Mouse (Mus musculus) stomach, postnatal 0 days (tissue): ENCODE data around the gene Copz1. TPM values are rescaled to one million over a fixed set of nuclear protein-coding genes. Genes with fewer than 3 reads are reported as not detected.

Experiments
- ATAC-seq: fragments of 200-750 bp; cut with Nextera tagmentation; 2 replicates; pipeline ENCODE4 v1.8.0; 2017; ENCODE audit not compliant: low FRiP score, low TSS enrichment
- DNase-seq: peaks from one replicate; pipeline ENCODE4 v3.0.0-alpha.2; 2016; ENCODE audit warnings: low spot score
- H3K27ac ChIP-seq: fragments of 300-500 bp; sonication (generic); replicated peaks from 2 replicates; pipeline ENCODE4 v1.5.1; 2014; ENCODE audit warnings: mild to moderate bottlenecking, control low read depth
- H3K27me3 ChIP-seq: fragments of 300-500 bp; sonication (generic); 2 replicates; pipeline ENCODE4 v1.6.1; 2014; ENCODE audit warnings: low read length; ENCODE audit not compliant: control insufficient read depth, insufficient read depth
- H3K36me3 ChIP-seq: fragments of 300-500 bp; sonication (generic); 2 replicates; pipeline ENCODE4 v1.6.1; 2014; ENCODE audit warnings: low read length, mixed read lengths; ENCODE audit not compliant: control insufficient read depth, insufficient read depth
- H3K4me1 ChIP-seq: fragments of 300-500 bp; sonication (generic); replicated peaks from 2 replicates; pipeline ENCODE4 v1.6.1; 2014; ENCODE audit warnings: antibody characterized with exemption; ENCODE audit not compliant: control insufficient read depth, insufficient read depth
- H3K4me2 ChIP-seq: fragments of 300-500 bp; sonication (generic); replicated peaks from 2 replicates; pipeline ENCODE4 v1.6.1; 2014; ENCODE audit warnings: low read depth, mild to moderate bottlenecking, control low read depth, moderate library complexity
- H3K4me3 ChIP-seq: fragments of 300-500 bp; sonication (generic); 2 replicates; pipeline ENCODE4 v1.5.1; 2014; ENCODE audit warnings: low read depth, low read length, control low read depth
- H3K9ac ChIP-seq: fragments of 300-500 bp; sonication (generic); 2 replicates; pipeline ENCODE4 v1.6.1; 2014; ENCODE audit warnings: mild to moderate bottlenecking, low read length, control low read depth, mixed read lengths
- H3K9me3 ChIP-seq: fragments of 300-500 bp; sonication (generic); 2 replicates; pipeline ENCODE4 v1.6.1; 2016; ENCODE audit warnings: low read length; ENCODE audit not compliant: control insufficient read depth
- CTCF ChIP-seq: IDR thresholded peaks from 2 replicates; pipeline ENCODE4 v1.5.1; 2016; ENCODE audit warnings: antibody characterized with exemption, low read depth, mild to moderate bottlenecking, moderate library complexity
- EP300 ChIP-seq: optimal IDR thresholded peaks from 2 replicates; pipeline ENCODE3; 2016; ENCODE audit warnings: antibody characterized with exemption
- WGBS: fragments of 180-500 bp; shearing (Covaris S2); extraction: QIAGEN DNeasy Blood & Tissue Kit; methylation state at CpG from one replicate; pipeline ENCODE4 v1.1.7; 2014; 5-methylcytosine and 5-hydroxymethylcytosine counted together
- polyA plus RNA-seq: library from polyadenylated mRNA; unstranded; fragments of >200 nt; fragmentation: Nextera tagmentation; extraction: Ambion mirVana; gene quantifications from 2 replicates; pipeline ENCODE4 v1.2.1, GENCODE M21; 2015

The Copz1 gene
- polyA plus RNA-seq, 1 experiment from 2014 or later = 159 TPM

- no peak overlapping the region for H3K4me3 ChIP-seq
- 80% methylated on average over 2 of the region's 2 CpGs for WGBS
- peaks cover 9% of the 10 kb centered on the region for H3K36me3 ChIP-seq
- no peak overlapping the region for H3K9ac ChIP-seq
- no peak overlapping the region for H3K4me2 ChIP-seq
- no peak overlapping the region for H3K27ac ChIP-seq
- TF ChIP-seq EP300 (no peak), CTCF (no peak)
- no peaks in the 10 kb centered on the region for H3K9me3 ChIP-seq
- ATAC-seq (no peak), DNase-seq (no peak)
- H3K4me1 ChIP-seq = no peaks in the 10 kb centered on the region
- no peaks in the 10 kb centered on the region for H3K27me3 ChIP-seq
Observed at GRCm38 (mm10) chr15:103294649-103295048, 22.1 kb downstream of the Copz1 start.

- Histone ChIP-seq H3K4me3 (no peak overlapping the region), H3K27ac (no peak overlapping the region), H3K4me1 (peaks cover 3% of the 10 kb centered on the region; the same call in 1 of the 2 replicates), H3K36me3 (peaks cover 9% of the 10 kb centered on the region), H3K4me2 (no peak overlapping the region), H3K27me3 (no peaks in the 10 kb centered on the region), H3K9me3 (no peaks in the 10 kb centered on the region), H3K9ac (no peak overlapping the region)
- TF ChIP-seq EP300 (no peak), CTCF (no peak)
- no peak for ATAC-seq
- WGBS = 27% methylated on average over 5 of the region's 5 CpGs
- no peak for DNase-seq
Observed at GRCm38 (mm10) chr15:103295851-103296250, 23.3 kb downstream of the Copz1 start.

GRCm38 (mm10) chr15:103297313-103297712 is 24.8 kb downstream of the Copz1 start:
- Histone ChIP-seq H3K36me3 (peaks cover 9% of the 10 kb centered on the region), H3K9ac (no peak overlapping the region), H3K4me2 (no peak overlapping the region), H3K4me1 (peaks cover 3% of the 10 kb centered on the region), H3K27me3 (no peaks in the 10 kb centered on the region), H3K27ac (no peak overlapping the region), H3K9me3 (no peaks in the 10 kb centered on the region), H3K4me3 (no peak overlapping the region)
- ATAC-seq = no peak
- DNase-seq = no peak
- WGBS = 79% methylated on average over 6 of the region's 6 CpGs
- TF ChIP-seq EP300 = no peak
- TF ChIP-seq CTCF = no peak

- Histone ChIP-seq H3K27ac (no peak overlapping the region), H3K36me3 (peaks cover 9% of the 10 kb centered on the region), H3K9me3 (no peaks in the 10 kb centered on the region), H3K4me1 (peaks cover 3% of the 10 kb centered on the region), H3K4me2 (no peak overlapping the region), H3K4me3 (no peak overlapping the region), H3K9ac (no peak overlapping the region), H3K27me3 (no peaks in the 10 kb centered on the region)
- ATAC-seq (no peak), DNase-seq (no peak)
- TF ChIP-seq CTCF = no peak
- no peak for TF ChIP-seq EP300
- WGBS = 78% methylated on average over 3 of the region's 3 CpGs
Observed at GRCm38 (mm10) chr15:103298026-103298425, 25.5 kb downstream of the Copz1 start.

- H3K4me2 ChIP-seq = no peak overlapping the region
- TF ChIP-seq EP300 (no peak), CTCF (no peak)
- WGBS = 69% methylated on average over 5 of the region's 5 CpGs
Observed at GRCm38 (mm10) chr15:103298861-103299616, 26.5 kb downstream of the Copz1 start.

GRCm38 (mm10) chr15:103299644-103300043 is 27.1 kb downstream of the Copz1 start:
- Histone ChIP-seq H3K27ac (no peak overlapping the region; the same call in 1 of the 2 replicates), H3K9ac (no peak overlapping the region), H3K27me3 (no peaks in the 10 kb centered on the region), H3K4me1 (peaks cover 10% of the 10 kb centered on the region), H3K9me3 (no peaks in the 10 kb centered on the region), H3K4me2 (no peak overlapping the region; the same call in 1 of the 2 replicates), H3K4me3 (no peak overlapping the region), H3K36me3 (peaks cover 5% of the 10 kb centered on the region)
- ATAC-seq (no peak), DNase-seq (no peak)
- no peak for TF ChIP-seq EP300
- WGBS = 42% methylated on average over 8 of the region's 8 CpGs

More at GRCm38 (mm10) chr15:103298861-103299616, 26.5 kb downstream of the Copz1 start:
- Histone ChIP-seq H3K36me3 (peaks cover 5% of the 10 kb centered on the region), H3K9ac (no peak overlapping the region), H3K4me3 (no peak overlapping the region), H3K27me3 (no peaks in the 10 kb centered on the region), H3K4me1 (peaks cover 10% of the 10 kb centered on the region), H3K9me3 (no peaks in the 10 kb centered on the region), H3K27ac (no peak overlapping the region; the same call in 1 of the 2 replicates)
- no peak for DNase-seq
- ATAC-seq = no peak
